Mouse (Mus musculus) hindbrain, embryonic 10.5 days (tissue): Measurements from ENCODE around the gene Sox5. TPM values are rescaled to one million over a fixed set of nuclear protein-coding genes. Genes with fewer than 3 reads are reported as not detected.
A peak's percentile ranks its signal among the peaks of the same experiment; 100 is the strongest.

Experiments
- DNase-seq: peaks from one replicate; pipeline ENCODE4 v3.0.0-alpha.2; 2017; ENCODE audit warnings: low spot score
- H3K27ac ChIP-seq: fragments of 300-500 bp; sonication (generic); 2 replicates; pipeline ENCODE4 v1.5.1; 2016; ENCODE audit warnings: mild to moderate bottlenecking, moderate library complexity
- H3K27me3 ChIP-seq: fragments of 300-500 bp; sonication (generic); 2 replicates; pipeline ENCODE4 v1.6.1; 2016; ENCODE audit warnings: mild to moderate bottlenecking; ENCODE audit not compliant: poor library complexity, insufficient read depth, severe bottlenecking
- H3K36me3 ChIP-seq: fragments of 300-500 bp; sonication (generic); 2 replicates; pipeline ENCODE4 v1.6.1; 2016; ENCODE audit warnings: mild to moderate bottlenecking, moderate library complexity
- H3K4me1 ChIP-seq: fragments of 300-500 bp; sonication (generic); replicated peaks from 2 replicates; pipeline ENCODE4 v1.6.1; 2016; ENCODE audit warnings: mild to moderate bottlenecking
- H3K4me3 ChIP-seq: fragments of 300-500 bp; sonication (generic); 2 replicates; pipeline ENCODE4 v1.5.1; 2016; ENCODE audit warnings: mild to moderate bottlenecking, moderate library complexity
- H3K9me3 ChIP-seq: fragments of 300-500 bp; sonication (generic); 2 replicates; pipeline ENCODE4 v1.6.1; 2016; ENCODE audit warnings: mild to moderate bottlenecking, moderate library complexity
- WGBS: fragments of 180-500 bp; shearing (Covaris S2); methylation state at CpG from one replicate; pipeline ENCODE4 v1.1.7; 2016; 5-methylcytosine and 5-hydroxymethylcytosine counted together
- polyA plus RNA-seq: library from polyadenylated mRNA; unstranded; fragments of >200 nt; fragmentation: Nextera tagmentation; extraction: Ambion mirVana; gene quantifications from 2 replicates; pipeline ENCODE4 v1.2.1, GENCODE M21; 2016

Gene Sox5
- polyA plus RNA-seq, 1 experiment from 2014 or later = 30.6 TPM

- H3K9me3 ChIP-seq = no peaks in the 10 kb centered on the region
- 20% methylated on average over 8 of the region's 8 CpGs for WGBS
- H3K4me1 ChIP-seq = peaks cover 38% of the 10 kb centered on the region
- DNase-seq = peak; percentile 52
- no peak overlapping the region for H3K4me3 ChIP-seq
- H3K36me3 ChIP-seq = no peaks in the 10 kb centered on the region
- H3K27me3 ChIP-seq = 0 out of 2 replicates have a peak, but pooled peaks cover 5% of the 10 kb centered on the region
- no peak overlapping the region for H3K27ac ChIP-seq
Observed at GRCm38 (mm10) chr6:144759193-144759592, 22.6 kb downstream of the Sox5 start.

- no peak overlapping the region for H3K4me3 ChIP-seq
- H3K27me3 ChIP-seq = 0 out of 2 replicates have a peak, but pooled peaks cover 5% of the 10 kb centered on the region
- no peaks in the 10 kb centered on the region for H3K9me3 ChIP-seq
- peaks cover 51% of the 10 kb centered on the region for H3K4me1 ChIP-seq
- 31% methylated on average over 14 of the region's 14 CpGs for WGBS
- H3K36me3 ChIP-seq = no peaks in the 10 kb centered on the region
- DNase-seq = peak; percentile 58
- H3K27ac ChIP-seq = no peak overlapping the region
Observed at GRCm38 (mm10) chr6:144757414-144757813, 24.4 kb downstream of the Sox5 start.

GRCm38 (mm10) chr6:144756444-144756843 is 25.3 kb downstream of the Sox5 start:
- H3K27ac ChIP-seq = no peak overlapping the region
- no peak for DNase-seq
- H3K4me3 ChIP-seq = no peak overlapping the region
- 0 out of 2 replicates have a peak, but pooled peaks cover 5% of the 10 kb centered on the region for H3K27me3 ChIP-seq
- peaks cover 51% of the 10 kb centered on the region for H3K4me1 ChIP-seq
- WGBS = 96% methylated on average over 14 of the region's 14 CpGs
- no peaks in the 10 kb centered on the region for H3K9me3 ChIP-seq
- no peaks in the 10 kb centered on the region for H3K36me3 ChIP-seq

GRCm38 (mm10) chr6:144755304-144755703 is 26.5 kb downstream of the Sox5 start:
- H3K4me1 ChIP-seq = peaks cover 59% of the 10 kb centered on the region
- no peak overlapping the region for H3K27ac ChIP-seq
- DNase-seq = no peak
- H3K4me3 ChIP-seq = no peak overlapping the region
- WGBS = 90% methylated on average over 4 of the region's 4 CpGs
- H3K36me3 ChIP-seq = no peaks in the 10 kb centered on the region
- H3K27me3 ChIP-seq = 0 out of 2 replicates have a peak, but pooled peaks cover 5% of the 10 kb centered on the region
- no peaks in the 10 kb centered on the region for H3K9me3 ChIP-seq

- H3K27ac ChIP-seq = no peak overlapping the region
- peaks cover 59% of the 10 kb centered on the region for H3K4me1 ChIP-seq
- DNase-seq = no peak
- H3K27me3 ChIP-seq = 0 out of 2 replicates have a peak, but pooled peaks cover 5% of the 10 kb centered on the region
- H3K36me3 ChIP-seq = no peaks in the 10 kb centered on the region
- no peaks in the 10 kb centered on the region for H3K9me3 ChIP-seq
- H3K4me3 ChIP-seq = no peak overlapping the region
Observed at GRCm38 (mm10) chr6:144754366-144754765, 27.4 kb downstream of the Sox5 start.

GRCm38 (mm10) chr6:144753963-144754296 is 27.8 kb downstream of the Sox5 start:
- Histone ChIP-seq H3K4me1 (peaks cover 55% of the 10 kb centered on the region), H3K4me3 (no peak overlapping the region), H3K27ac (no peak overlapping the region), H3K27me3 (0 out of 2 replicates have a peak, but pooled peaks cover 5% of the 10 kb centered on the region), H3K36me3 (no peaks in the 10 kb centered on the region), H3K9me3 (no peaks in the 10 kb centered on the region)
- DNase-seq = peak; percentile 46
- WGBS = 16% methylated on average over 3 of the region's 3 CpGs

GRCm38 (mm10) chr6:144753225-144753962 is 28.4 kb downstream of the Sox5 start:
- no peaks in the 10 kb centered on the region for H3K9me3 ChIP-seq
- peaks cover 49% of the 10 kb centered on the region for H3K4me1 ChIP-seq
- DNase-seq = no peak
- H3K27me3 ChIP-seq = 0 out of 2 replicates have a peak, but pooled peaks cover 5% of the 10 kb centered on the region
- H3K4me3 ChIP-seq = no peak overlapping the region
- no peak overlapping the region for H3K27ac ChIP-seq
- WGBS = 76% methylated on average over 13 of the region's 13 CpGs
- H3K36me3 ChIP-seq = no peaks in the 10 kb centered on the region

GRCm38 (mm10) chr6:144751581-144751980 is 30.2 kb downstream of the Sox5 start:
- H3K4me1 ChIP-seq = peaks cover 37% of the 10 kb centered on the region
- WGBS = 87% methylated on average over 4 of the region's 4 CpGs
- peaks cover 4% of the 10 kb centered on the region; the same call in 1 of the 2 replicates for H3K9me3 ChIP-seq
- no peak for DNase-seq
- 0 out of 2 replicates have a peak, but pooled peaks cover 5% of the 10 kb centered on the region for H3K27me3 ChIP-seq
- H3K4me3 ChIP-seq = no peak overlapping the region
- H3K36me3 ChIP-seq = no peaks in the 10 kb centered on the region
- no peak overlapping the region for H3K27ac ChIP-seq

- H3K27ac ChIP-seq = no peak overlapping the region; the same call in 1 of the 2 replicates
- H3K36me3 ChIP-seq = no peaks in the 10 kb centered on the region
- peaks cover 4% of the 10 kb centered on the region; the same call in 1 of the 2 replicates for H3K9me3 ChIP-seq
- no peak for DNase-seq
- H3K4me1 ChIP-seq = peaks cover 35% of the 10 kb centered on the region
- H3K27me3 ChIP-seq = 0 out of 2 replicates have a peak, but pooled peaks cover under 1% of the 10 kb centered on the region
- WGBS = 54% methylated on average over 7 of the region's 7 CpGs
- no peak overlapping the region for H3K4me3 ChIP-seq
Observed at GRCm38 (mm10) chr6:144750197-144750596, 31.6 kb downstream of the Sox5 start.

- H3K9me3 ChIP-seq = peaks cover 4% of the 10 kb centered on the region; the same call in 1 of the 2 replicates
- 94% methylated on average over 10 of the region's 10 CpGs for WGBS
- no peak overlapping the region for H3K27ac ChIP-seq
- no peaks in the 10 kb centered on the region for H3K36me3 ChIP-seq
- H3K27me3 ChIP-seq = no peaks in the 10 kb centered on the region
- peaks cover 17% of the 10 kb centered on the region for H3K4me1 ChIP-seq
- DNase-seq = no peak
- H3K4me3 ChIP-seq = no peak overlapping the region
Observed at GRCm38 (mm10) chr6:144746436-144746835, 35.3 kb downstream of the Sox5 start.

- Histone ChIP-seq H3K4me3 (no peak overlapping the region), H3K4me1 (peaks cover 9% of the 10 kb centered on the region; the same call in 1 of the 2 replicates), H3K27me3 (no peaks in the 10 kb centered on the region), H3K9me3 (peaks cover 4% of the 10 kb centered on the region; the same call in 1 of the 2 replicates), H3K27ac (no peak overlapping the region), H3K36me3 (no peaks in the 10 kb centered on the region; the same call in 1 of the 2 replicates)
- no peak for DNase-seq
- WGBS = 68% methylated on average over 3 of the region's 3 CpGs
Observed at GRCm38 (mm10) chr6:144742559-144742958, 39.2 kb downstream of the Sox5 start.

GRCm38 (mm10) chr6:144741080-144741655 is 40.6 kb downstream of the Sox5 start:
- Histone ChIP-seq H3K27me3 (no peaks in the 10 kb centered on the region), H3K27ac (no peak overlapping the region), H3K36me3 (no peaks in the 10 kb centered on the region; the same call in 1 of the 2 replicates), H3K4me3 (no peak overlapping the region), H3K4me1 (peaks cover 9% of the 10 kb centered on the region; the same call in 1 of the 2 replicates), H3K9me3 (no peaks in the 10 kb centered on the region)
- 63% methylated on average over 3 of the region's 3 CpGs for WGBS
- DNase-seq = no peak

GRCm38 (mm10) chr6:144740343-144740742 is 41.4 kb downstream of the Sox5 start:
- WGBS = 93% methylated on average over 3 of the region's 3 CpGs
- peaks cover 9% of the 10 kb centered on the region; the same call in 1 of the 2 replicates for H3K4me1 ChIP-seq
- no peak overlapping the region for H3K27ac ChIP-seq
- no peaks in the 10 kb centered on the region; the same call in 1 of the 2 replicates for H3K36me3 ChIP-seq
- H3K27me3 ChIP-seq = no peaks in the 10 kb centered on the region
- no peak overlapping the region for H3K4me3 ChIP-seq
- DNase-seq = no peak
- H3K9me3 ChIP-seq = no peaks in the 10 kb centered on the region
